Mouse (Mus musculus): ENCODE data around the gene Tspan3.
A peak's percentile ranks its signal among the peaks of the same experiment; 100 is the strongest.

Tspan3 gene

GRCm38 (mm10) chr9:56107527-56107926 lies 57.8 kb downstream of the Tspan3 start:
- no peak for DNase-seq

GRCm38 (mm10) chr9:56106274-56107072 lies 58.8 kb downstream of the Tspan3 start:
- peak; percentile 34 to 51 for DNase-seq

GRCm38 (mm10) chr9:56104921-56105320 lies 60.4 kb downstream of the Tspan3 start:
- DNase-seq: no peak

- DNase-seq: no peak
These were observed 64.3 kb downstream of the Tspan3 start for GRCm38 (mm10) chr9:56101022-56101421.

GRCm38 (mm10) chr9:56100041-56100522 lies 65.2 kb downstream of the Tspan3 start:
- no peak for DNase-seq

- no peak for DNase-seq
These were observed 67.5 kb downstream of the Tspan3 start for GRCm38 (mm10) chr9:56097584-56098298.

GRCm38 (mm10) chr9:56092102-56092501 lies 73.2 kb downstream of the Tspan3 start:
- peak; percentile 21 to 30 for DNase-seq

GRCm38 (mm10) chr9:56090546-56091225 lies 74.6 kb downstream of the Tspan3 start:
- DNase-seq: no peak

- DNase-seq: peak; percentile 82 to 86
These were observed 75.3 kb downstream of the Tspan3 start, which contains the start of gene Pstpip1 for GRCm38 (mm10) chr9:56089778-56090520. Pstpip1 (plus strand) TSS chr9:56089962.

- no peak for DNase-seq
These were observed 78.8 kb downstream of the Tspan3 start for GRCm38 (mm10) chr9:56086524-56086923.

Measured in kidney, postnatal 4 days (tissue).